Mouse (Mus musculus) embryonic fibroblast, embryonic 13.5 days (primary cell): ENCODE results near the gene Gab2.

Experiments
- CTCF ChIP-seq: IDR thresholded peaks from 2 replicates; pipeline ENCODE4 v1.5.1; 2011; ENCODE audit warnings: mild to moderate bottlenecking, control low read depth, low read length, moderate library complexity, borderline replicate concordance; ENCODE audit not compliant: insufficient read depth
- POLR2A ChIP-seq: IDR thresholded peaks from 2 replicates; pipeline ENCODE4 v1.6.1; 2011; ENCODE audit warnings: low read depth, mild to moderate bottlenecking, control low read depth, low read length, moderate library complexity

- no peak for TF ChIP-seq POLR2A
- no peak for TF ChIP-seq CTCF
These were observed 257.2 kb downstream of the Gab2 start for GRCm38 (mm10) chr7:97338593-97338992.
